Mouse (Mus musculus) lung, adult 2 months (tissue): ENCODE data around the gene Rab44.

Experiments
- CTCF ChIP-seq: fragments of 200-500 bp; IDR thresholded peaks from 2 replicates; pipeline ENCODE4 v1.5.1; 2011; ENCODE audit warnings: mild to moderate bottlenecking, low read length, control low read depth; ENCODE audit not compliant: insufficient read depth
- POLR2A ChIP-seq: fragments of 200-500 bp; IDR thresholded peaks from 2 replicates; pipeline ENCODE4 v1.6.1; 2011; ENCODE audit warnings: low read depth, mild to moderate bottlenecking, control low read depth, low read length, borderline replicate concordance; ENCODE audit errors: extremely low read depth

DNA sequence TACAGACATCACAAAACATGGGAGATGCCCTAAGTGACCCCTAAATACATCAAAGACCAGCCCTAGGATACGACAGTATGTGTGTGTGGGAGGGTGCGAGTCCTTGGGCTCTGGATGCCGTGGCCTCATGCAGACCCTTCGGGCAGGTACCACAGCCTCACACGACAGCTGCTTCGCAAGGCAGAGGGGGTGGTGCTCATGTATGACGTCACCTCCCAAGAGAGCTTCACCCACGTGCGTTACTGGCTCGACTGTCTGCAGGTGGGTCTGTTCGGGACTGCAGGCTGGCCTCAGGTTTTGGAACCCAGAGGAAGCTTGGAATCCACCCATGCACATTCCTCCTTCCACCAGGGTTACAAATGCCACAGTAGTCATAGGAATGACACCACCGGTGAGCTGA, 31.2 kb downstream of the Rab44 start:
- TF ChIP-seq CTCF (no peak), POLR2A (no peak)
